Mouse (Mus musculus): ENCODE measurements around the gene Pdia5.
A peak's percentile ranks its signal among the peaks of the same experiment; 100 is the strongest.

Gene Pdia5

DNA sequence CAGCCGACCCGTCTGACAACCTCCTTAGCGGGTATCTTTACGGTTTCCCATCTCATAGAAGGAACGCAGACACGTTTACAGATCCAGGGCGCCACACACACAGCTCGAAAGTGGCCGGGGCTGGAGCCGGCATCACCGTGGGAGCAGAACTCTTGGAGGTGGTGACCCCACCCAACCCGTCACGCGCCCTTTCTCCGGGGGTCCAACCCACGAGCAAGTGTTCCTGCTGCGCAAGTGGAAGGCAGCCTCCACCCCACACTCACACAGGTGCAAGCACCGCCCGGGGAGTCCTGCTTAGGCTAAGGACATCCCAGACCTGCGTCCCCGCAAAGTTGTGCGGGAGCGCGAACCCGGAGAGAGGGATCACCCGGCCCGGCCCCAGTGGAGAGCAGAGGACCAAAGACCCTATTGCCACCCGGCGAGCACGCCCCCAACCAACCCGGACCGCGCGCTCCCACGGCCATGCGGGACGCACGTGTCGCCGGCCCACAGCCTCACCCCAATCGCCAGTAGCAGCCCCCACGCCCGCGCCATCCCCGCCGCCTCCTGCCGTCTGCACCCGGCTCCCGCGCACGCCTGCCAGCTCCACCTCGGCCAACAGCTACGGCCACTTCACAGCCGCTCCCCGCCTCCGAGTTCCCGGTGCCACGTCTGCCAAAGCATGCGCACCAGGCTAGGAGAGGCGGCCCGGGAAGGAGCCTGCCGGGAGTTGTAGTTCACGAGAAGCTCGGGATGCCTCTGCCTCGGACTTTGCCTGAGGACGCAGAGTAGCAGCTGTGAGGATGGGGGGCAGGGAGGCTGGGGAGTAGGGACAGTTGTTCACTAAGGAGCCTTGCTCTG is at the start of gene Pdia5:
Gene Pdia5, minus strand, starts transcription at position 643 of the 840 bp plus-strand sequence.
- peak in 1 of 2 experiments; percentile 5 for DNase-seq (ENCODE audit: low read depth in 1 of 2, low spot score in 2 of 2)

DNA sequence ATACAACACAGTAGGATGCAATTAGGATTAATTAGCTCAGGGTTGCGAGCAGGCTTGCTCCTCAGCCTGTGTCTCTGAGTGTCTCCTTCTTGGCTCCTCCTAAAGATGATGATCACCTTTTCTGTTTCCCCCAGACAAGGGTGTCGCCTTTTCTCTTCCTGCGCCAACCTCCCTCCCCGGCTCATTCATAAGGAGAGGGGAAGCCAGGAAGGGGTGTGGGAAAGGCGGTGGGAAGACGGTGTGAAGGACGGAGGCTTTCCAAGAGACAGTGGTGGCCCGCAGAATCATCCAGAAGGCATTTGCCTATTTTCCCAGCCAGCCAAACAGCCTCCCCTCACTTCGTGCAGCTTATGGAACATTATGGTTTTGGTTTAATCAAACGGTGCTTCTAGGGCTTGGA is 48.4 kb upstream of the Pdia5 start:
- DNase-seq (ENCODE audit: low read depth in 1 of 2, low spot score in 2 of 2), result no peak

DNA sequence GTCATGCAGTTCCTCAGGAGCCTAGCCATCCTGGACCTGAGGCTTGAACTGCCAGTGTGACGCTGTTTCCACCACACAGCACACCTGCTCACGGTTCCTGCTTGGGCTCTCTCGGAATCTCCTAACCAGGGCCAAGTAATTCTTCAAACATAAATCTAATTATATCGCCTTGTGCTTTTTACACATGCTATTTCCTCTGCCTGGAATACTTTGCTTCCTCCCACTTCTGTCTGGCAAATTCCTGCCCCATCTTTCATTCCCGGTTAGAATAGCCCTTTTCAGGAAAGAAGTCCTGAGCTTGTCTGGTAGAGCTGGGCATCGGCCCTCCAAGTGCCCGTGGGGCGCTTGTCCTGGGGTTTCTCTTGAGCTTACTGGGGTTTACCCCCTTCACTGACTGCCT is 47.0 kb upstream of the Pdia5 start:
- no peak for DNase-seq (ENCODE audit: low read depth in 1 of 2, low spot score in 2 of 2)

DNA sequence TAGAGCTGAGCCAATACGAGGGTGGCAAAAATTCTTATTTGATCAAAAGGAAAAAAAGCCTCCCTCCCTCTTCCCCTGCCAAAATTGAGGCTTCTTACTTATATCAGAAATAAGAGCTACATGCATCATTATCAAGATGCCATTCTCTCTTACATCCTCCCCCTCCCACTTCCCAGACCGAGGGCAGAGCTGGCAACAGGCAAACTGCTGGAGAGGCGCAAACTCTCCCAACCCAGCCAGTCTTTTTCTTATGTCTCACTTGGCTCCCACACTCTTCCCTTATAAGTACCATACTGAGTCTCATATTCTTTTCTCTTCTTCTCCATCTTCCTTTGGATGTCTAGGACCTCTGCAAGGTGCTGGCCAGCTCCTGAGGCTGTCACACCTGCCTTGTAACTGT is 44.0 kb upstream of the Pdia5 start:
- no peak for DNase-seq (ENCODE audit: low read depth in 1 of 2, low spot score in 2 of 2)

DNA sequence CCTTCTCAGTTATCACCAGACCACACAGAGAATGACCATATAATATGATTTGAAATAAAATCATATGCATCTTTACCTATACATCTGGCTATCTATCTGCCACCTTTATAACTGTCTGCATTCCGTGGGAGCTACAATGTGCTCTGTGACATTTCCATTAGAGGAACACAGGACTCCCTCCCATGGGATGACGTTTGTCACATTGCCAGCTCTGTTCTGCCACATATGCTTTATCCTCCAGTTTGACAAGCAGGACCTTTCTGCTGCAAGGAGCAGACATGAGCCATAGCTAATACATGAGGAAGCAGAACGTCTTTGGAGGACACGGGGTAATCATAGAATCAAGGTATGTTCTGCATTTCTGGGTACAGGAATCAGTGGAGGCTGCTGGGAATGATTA is 33.5 kb upstream of the Pdia5 start:
- no peak for DNase-seq (ENCODE audit: low read depth in 1 of 2, low spot score in 2 of 2)

DNA sequence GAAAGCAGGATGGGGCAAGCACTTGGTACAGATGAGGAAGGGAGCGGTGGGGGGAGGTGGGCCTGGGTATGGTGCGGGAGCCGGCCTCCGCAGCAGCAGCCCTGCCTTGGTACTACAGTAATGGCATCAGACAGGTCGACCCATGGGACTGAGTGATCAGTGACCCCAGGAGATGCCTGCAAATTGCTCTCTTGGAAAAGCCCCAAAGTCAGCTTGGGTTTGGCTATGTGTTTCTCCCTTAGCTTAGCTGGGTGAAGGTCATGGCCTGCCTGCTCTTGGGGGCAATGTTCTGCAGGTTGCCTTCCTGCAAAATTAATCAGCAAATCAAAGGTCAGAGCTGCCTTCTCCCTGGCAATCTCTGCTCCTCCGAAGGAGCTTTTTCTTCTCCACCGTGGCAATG is 28.6 kb upstream of the Pdia5 start:
- DNase-seq (ENCODE audit: low read depth in 1 of 2, low spot score in 2 of 2), result no peak

DNA sequence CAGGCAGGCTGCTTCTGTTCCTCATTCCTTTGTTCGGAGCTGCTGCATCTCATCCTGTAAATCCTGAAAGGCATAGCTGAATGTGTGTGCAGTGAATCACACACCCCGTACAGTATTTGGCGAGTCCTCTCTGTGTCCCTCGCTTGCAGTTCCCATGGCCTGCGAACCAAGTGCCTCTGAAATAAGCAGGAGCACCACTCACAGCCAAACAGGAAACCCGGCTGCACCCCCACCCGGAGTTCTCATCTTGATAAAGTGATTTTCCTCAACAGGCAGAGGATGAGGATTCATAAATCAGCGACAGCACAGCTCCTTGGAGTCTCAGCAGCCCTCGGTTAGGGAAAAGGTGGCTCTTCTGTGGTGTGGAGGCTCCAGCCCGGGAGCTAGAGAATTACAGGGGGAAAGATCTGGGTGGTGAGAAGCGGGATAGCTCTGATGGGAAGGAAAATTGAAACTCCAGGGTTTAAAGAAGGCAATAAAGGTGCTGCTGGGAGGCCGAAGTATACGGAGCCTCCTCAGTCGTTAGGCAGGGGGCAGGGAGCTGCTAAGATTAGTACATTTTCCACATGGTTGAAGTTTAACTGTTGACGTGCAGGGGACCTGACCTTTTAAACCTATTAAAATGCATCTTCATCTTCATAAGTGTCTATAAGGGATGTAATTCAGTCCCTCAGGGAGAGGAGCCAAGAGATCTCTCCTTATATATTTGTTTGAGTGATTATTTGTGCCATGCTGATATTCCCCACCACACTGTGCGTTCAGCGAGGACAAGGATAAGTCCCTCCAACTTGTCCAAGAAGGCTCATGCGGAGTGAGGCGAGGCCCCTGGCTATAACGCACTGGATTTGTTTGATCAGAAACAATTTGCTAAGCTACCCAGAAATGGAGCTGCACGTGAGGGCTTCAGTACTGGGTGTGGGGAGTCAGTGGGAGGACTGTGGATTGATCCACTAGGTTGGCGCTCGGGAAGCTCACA is 27.6 kb upstream of the Pdia5 start:
- no peak for DNase-seq (ENCODE audit: low read depth in 1 of 2, low spot score in 2 of 2)

DNA sequence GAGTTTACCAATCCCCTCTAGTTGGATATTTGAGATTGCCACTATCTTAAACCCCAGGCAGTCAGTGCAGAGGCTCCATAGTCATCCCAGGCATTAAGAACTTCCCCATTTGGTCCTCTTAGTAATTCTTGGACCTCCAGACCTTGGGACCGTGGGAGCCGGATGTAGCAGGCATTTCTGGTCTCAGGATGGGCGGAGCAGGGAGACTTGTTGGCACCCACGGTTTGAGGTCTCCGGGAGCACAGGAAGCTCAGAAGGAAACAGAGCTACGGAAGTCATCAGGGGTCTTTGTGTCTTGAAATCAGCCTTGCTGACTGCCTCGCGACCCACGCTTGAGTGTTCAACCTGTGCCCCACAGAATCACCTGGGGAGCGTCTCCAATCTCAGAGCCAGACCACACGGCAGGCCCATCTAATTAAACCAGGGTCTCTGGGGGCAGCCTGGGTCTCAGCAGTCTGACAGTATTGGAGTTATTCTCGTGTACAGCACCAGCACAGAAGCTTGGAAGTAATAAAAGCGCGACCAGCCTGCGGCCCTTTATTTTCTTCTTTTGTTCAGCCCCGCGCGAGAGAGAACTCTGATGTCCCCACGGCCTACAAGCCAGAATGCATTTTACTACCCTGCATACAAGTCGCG is 25.4 kb upstream of the Pdia5 start:
- no peak for DNase-seq (ENCODE audit: low read depth in 1 of 2, low spot score in 2 of 2)

DNA sequence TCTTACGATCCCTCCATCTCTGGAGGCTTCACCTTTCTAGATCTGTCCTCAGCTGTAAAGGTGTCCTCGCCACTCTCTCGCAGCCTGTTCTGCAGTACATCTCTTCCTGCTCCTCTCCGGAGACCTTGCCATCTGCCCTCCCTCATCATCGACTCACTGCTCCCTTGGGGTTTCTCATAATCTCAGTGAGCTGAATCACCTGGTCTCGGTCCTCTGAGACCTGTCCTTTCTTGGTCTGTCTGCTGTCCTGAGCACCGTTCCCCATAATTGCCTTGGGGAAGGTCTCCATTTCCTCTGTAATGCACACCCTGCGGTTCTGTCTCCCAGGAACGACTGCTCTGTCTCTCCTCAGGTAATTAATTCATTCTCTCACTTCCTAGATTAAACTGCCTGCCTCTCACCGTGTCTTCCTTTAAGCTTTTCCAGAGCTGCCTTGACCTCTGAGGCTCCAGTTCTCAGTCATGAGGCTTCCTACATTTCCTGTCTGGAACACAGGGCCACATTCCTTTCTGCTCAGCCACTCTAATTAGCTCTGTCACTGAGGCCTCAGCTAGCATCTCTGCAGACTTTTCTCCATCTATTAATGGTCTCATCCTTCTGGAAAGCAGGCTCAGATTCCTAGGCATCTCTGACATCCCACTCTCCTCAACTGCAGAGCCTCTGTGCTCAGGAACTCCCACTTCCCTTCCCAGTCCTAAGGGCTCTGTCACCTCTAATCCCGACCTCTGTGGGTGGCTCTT is 18.8 kb upstream of the Pdia5 start:
- DNase-seq (ENCODE audit: low read depth in 1 of 2, low spot score in 2 of 2), result no peak

DNA sequence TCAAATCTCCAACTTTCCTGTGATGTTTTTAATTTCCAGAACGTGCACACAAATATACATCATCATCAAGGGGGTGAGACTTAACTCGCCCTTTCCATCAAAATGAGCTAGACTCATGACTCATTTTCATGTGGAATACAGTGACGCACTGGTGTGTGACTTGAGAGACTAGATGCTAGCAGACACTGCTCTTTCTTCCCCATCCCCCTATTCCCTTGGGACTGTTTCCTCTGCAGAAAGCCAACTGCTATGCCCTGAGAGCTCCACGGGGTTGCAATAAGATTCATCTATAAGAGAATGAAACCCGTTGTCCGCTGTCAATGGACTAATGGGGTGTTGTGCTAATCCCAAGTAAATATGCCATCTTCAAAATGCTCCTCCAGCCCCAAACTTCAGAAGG is 17.9 kb upstream of the Pdia5 start:
- DNase-seq (ENCODE audit: low read depth in 1 of 2, low spot score in 2 of 2), result no peak

DNA sequence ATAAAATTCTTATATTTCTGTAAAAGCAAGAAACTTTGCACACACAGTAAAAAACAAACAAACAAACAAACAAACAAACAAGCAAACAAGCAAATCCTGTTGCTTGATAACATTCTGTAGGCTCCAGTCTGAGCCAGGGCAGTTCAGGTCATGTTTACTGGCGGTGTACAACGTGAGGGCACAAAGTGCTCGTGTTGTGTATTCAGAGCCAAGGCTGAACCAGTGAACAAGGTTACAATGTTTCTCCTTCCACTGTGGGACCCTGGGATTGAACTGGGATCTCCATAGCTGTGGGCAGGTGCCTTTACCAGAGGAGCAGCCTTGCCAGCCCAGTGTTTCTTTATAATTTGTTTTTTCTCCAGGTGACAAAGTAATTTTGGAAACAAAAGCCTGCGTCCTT is 15.1 kb upstream of the Pdia5 start:
- no peak for DNase-seq (ENCODE audit: low read depth in 1 of 2, low spot score in 2 of 2)

DNA sequence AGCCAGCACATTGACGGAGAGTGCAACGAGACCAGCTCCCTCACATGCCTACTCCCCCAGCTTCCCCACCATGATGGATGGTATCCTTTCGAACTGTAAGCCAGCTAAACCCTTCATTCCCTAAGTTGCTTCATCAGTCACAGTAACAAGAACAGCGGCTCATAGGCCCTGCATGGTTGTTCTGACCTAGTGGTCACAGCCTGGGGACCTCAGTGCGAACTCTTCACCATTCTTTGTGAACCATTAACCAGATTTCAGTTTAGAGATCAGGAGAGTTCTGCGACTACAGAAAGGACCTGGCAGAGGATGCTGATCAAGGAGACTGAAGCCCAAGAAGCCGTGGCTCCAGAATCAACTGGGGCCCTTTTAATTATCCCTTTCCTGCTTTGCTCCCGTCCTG is 13.6 kb upstream of the Pdia5 start:
- DNase-seq (ENCODE audit: low read depth in 1 of 2, low spot score in 2 of 2), result no peak

DNA sequence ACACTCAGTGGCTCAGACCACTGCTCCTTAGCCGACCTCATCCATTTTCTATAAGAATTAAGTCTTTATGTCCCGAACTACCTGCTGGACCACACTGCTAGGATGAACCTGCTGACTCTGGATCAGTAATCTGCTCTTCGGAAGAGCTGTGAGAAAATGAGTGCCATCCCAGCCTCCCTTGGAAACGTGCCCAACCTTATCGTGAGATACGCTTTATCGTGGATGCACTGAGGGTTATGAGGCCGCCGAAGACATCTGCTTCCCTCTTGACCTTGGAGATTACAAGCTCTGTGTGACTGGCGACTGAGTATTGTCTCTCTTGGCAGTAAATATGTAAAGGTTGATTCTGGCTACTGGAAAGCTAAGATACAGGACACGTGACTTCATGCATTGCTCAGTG is 11.8 kb upstream of the Pdia5 start:
- DNase-seq (ENCODE audit: low read depth in 1 of 2, low spot score in 2 of 2), result no peak

DNA sequence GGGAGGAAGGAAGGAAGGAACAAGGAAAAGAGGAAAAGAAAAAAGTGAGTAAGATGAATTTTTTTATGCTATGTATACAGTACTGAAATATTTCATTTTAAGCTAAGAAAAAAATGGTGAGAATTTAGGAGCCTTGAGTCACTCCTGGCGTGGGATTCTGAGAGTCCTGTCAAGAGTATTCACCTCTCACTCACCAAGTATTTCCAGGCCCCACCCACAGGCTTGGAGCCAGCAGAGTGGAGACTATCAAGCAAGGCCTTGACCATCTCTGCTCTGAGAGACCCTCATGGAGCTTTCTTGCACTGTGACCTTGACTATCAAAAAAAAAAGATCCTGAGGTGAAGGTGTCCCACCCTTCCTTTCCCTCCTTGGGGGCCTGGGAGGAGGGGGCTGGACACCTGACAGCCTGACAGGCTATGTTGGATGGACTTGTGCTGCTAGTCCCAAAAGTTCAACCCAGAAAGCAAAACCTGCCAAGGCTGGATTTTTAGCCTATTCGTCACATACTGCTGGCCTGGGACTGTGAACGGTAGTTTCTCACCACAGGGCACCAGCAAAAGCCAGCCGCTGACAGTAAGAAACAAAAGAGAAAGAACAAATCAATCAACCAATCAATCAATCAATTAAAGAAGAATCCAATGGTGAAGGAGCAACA is 10.6 kb upstream of the Pdia5 start:
- no peak for DNase-seq (ENCODE audit: low read depth in 1 of 2, low spot score in 2 of 2)

DNA sequence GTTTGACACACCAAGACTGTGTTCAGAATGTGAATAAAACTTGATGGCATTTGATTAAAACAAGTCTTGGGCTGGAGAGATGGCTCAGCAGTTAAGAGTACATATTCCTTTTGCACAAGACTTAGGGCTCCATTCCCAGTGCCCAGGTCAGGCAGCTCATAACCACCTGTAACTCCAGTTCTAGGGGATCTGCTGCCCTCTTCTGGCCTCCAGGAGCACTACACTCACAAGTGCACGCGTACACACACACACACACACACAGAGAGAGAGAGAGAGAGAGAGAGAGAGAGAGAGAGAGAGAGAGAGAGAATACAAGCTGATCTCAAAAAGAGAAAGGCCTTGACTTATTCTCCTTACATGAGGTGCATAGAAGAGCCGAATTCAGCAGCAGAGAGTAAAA is 9.7 kb upstream of the Pdia5 start:
- no peak for DNase-seq (ENCODE audit: low read depth in 1 of 2, low spot score in 2 of 2)

DNA sequence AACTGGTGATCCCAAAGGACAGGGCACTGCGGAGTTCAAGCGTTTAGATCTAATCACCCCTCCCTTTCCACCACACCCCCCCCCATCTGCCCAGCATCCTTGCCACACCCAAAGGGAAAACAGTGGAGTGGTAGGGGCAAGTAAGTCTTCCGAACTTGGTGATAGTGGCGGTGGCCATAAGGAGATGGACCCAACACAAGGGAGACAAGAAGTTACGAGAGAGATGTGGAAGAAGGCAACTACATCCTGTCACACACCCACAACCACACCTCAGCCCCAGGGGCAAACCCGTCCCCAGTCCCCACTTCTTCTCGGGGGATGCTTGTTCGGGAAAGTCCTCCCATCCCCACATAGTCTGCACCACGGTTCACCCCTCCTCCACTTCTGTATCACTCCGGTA is 880 bp downstream of the Pdia5 start:
- DNase-seq (ENCODE audit: low read depth in 1 of 2, low spot score in 2 of 2), result no peak

DNA sequence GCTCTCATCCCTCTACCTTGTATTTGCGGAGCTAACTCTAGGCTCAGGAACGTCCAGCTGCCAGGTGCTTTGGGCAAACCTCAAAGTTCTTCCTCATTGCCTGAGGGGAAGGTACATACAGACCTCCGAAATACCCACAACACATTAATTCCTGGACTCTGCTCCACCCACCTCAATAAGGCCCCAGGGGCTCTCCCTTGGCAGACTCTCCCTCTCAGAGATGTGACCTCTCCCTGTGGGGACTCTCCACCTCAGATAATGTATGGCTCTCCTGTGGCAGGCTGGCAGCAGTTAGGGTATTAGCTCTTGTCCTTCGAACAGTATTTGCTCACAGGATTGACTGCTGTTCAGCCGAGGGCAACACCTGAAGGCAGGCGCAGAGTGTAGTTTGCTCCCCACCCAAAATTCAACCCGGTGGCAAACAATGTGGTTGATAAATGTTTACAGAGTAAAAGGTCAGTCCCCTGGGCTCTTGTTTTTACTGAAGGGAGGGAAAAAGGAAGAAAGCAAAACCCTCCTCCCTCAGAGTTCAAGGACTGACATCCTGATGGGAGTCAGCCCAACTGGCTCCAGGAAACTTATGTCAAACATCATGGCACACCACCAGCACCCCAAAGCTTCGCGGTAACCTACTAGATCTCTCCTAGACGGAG is 1.5 kb downstream of the Pdia5 start:
- DNase-seq (ENCODE audit: low read depth in 1 of 2, low spot score in 2 of 2), result no peak

DNA sequence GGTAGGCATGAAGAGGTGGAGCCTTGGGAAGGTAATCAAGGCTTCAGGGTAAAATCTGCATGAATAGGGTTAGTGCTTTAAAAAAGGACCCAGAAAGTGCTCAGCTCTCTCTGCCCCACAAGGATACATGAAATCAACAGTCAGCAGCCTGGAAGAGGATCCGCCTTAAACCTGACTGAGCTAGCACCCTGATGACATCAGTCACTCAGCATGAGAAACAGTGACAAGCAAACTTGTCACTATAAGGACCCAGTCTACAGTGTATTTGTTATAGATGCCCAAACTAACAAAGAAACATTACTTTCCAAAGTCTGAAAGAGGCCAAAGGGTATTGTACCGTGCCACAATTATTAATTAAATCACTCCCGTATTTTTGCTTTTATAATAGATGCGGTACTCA is 2.9 kb downstream of the Pdia5 start:
- DNase-seq (ENCODE audit: low read depth in 1 of 2, low spot score in 2 of 2), result no peak

DNA sequence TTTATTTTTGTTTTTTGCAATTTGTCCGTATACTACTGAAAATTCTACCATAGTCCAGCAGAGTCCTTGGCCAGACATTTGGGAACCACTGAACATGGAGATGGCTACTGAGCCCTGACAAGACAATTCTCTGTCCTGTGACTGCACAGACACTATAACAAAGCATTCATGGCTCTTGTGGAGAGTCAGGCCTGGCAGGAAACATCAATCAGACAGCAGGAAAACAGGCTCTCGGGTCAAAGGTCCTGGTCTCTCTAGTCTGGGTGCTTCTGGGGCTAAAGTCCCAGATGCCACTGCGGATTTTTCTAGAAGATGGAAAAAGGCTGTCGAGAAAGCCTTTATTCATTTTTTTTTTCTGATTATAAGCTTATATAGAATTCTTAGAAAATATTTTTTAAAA is 3.6 kb downstream of the Pdia5 start:
- DNase-seq (ENCODE audit: low read depth in 1 of 2, low spot score in 2 of 2), result no peak

DNA sequence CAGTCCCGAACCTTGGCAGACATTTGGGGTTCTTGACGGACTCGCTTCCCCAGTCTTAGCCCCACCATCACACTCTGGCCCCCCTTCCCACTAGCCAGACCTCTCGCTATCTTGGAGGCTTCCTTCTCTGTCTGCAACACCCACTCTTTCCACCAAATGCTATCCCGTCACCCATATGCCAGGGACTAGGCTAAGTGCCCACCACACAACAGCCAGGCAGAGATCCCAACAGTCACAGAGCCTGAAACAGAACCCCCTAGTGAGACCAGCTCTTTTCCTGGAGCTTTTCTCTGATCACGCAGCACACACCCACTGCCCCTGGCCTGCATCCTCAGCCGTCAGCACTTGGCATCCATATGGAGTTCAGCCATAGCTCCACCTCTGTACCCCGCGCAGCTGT is 5.0 kb downstream of the Pdia5 start:
- DNase-seq (ENCODE audit: low read depth in 1 of 2, low spot score in 2 of 2), result no peak

Measured in monocyte, adult 2 months (primary cell).